Mouse (Mus musculus) mature B cell (primary cell): Measurements from ENCODE around the gene Tmed4.
"Not testable (repeated sequence)": the region's sequence is repeated elsewhere in the genome, so short reads cannot be mapped to it uniquely, and the experiment has no call there.

Experiments
- in situ Hi-C: fragments of 300-500 bp; cut with MboI; formaldehyde crosslinking; loops from 2 replicates; pipeline ENCODE4 v1.14.3; 2019

The Tmed4 gene

DNA sequence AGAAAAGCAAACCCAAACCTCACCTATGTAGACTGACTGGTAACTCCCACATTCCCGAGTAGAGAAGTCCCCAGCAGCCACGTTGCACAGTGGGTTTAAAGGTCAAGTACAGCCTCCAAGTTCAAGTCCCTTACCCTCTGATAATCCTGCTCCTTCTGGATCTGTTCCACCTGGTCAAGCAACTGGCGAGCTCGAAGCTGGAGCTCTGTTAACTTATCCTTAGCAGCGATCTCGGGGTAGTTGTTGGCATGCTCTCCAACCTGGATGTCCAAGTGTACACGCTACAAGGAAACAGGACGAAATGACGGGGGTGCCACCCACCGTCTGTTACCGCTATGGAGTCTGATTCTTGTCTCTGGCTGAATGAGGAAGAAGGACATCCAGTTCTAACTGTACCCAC is 1.1 kb downstream of the Tmed4 start:
- in situ Hi-C loops = no loop called here

GRCm38 (mm10) chr11:6267320-6268254 is 7.1 kb downstream of the Tmed4 start, which contains the start of gene Ddx56:
Gene Ddx56, minus strand, starts transcription at chr11:6267772.
- in situ Hi-C loops = no loop called here

DNA sequence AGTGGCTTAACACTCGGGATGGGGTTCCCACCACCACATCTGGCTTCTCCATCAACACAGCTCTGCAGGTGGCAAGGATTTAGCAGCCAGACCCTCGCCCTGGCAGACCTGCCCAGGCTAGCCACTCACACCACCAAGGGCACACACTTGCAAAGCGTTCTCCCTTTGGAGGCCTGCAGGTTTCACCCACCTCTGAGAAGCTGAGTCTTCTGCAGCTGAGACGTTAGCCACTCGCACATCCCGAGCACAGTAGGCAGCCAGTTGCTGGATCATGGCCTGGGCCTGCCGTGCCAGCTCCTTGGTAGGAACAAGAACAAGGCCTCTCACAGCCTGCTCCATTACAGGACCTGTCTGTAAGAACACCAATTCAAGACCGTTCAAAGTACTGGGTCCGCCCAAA is 8.0 kb downstream of the Tmed4 start:
- in situ Hi-C loops = no loop called here

GRCm38 (mm10) chr11:6261434-6262082 is 13.1 kb downstream of the Tmed4 start:
- in situ Hi-C loops = no loop called here

DNA sequence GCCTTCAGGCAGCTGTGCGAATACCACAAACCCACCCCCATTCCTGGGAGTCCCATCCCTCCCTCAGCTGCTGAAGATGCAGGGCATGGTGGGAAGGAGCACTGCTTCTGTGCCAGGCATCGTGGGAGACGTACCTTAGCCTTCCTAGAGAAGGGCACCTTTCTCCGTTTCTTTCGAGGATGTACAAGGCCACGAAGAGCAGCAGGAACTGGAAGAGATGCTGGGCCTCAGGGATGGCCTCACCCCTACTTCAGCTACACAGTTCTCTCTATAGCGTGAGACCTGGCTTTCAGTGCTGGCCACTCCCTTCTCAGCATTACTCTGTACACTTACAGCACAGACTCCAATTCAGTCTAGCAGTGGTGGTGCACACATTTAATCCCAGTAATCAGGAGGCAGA is 15.3 kb downstream of the Tmed4 start:
- in situ Hi-C loops = no loop called here

GRCm38 (mm10) chr11:6256490-6257072 is 18.1 kb downstream of the Tmed4 start:
- in situ Hi-C loops = no loop called here

DNA sequence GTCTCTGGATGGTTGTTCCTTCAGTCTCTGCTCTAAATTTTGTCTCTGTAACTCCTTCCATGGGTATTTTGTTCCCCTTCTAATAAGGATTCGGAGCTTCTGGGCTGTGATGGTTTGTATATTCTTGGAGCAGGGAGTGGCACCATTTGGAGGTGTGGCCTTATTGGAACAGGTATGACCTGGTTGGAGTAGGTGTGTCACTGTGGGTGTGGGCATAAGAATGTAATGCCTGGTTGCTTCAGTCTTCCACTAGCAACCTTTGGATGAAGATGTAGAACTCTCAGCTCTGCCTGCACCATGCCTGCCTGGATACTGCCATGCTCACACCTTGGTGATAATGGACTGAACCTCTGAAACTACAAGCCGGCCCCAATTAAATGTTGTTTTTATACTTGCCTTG is 20.1 kb downstream of the Tmed4 start:
- in situ Hi-C loops = not testable (repeated sequence)

DNA sequence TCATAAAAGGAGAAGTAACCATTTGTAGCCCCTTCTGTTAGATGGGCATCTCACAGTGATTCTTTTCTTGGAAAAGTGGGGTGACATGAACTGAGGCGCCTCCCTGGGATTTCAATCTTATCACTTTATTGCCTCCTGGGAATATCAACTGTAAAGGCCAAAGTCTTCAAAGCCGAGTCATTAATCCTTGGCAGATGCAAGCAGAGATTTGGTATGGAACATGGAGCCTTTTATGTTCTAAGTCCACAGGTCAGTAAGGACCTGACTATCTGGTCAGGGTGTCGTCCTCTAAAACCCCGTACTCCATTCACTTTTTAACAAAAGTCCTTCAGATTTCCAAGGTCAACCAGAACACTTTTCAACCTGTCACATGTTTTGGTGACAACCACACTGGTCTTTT is 21.8 kb downstream of the Tmed4 start:
- in situ Hi-C loops = no loop called here

DNA sequence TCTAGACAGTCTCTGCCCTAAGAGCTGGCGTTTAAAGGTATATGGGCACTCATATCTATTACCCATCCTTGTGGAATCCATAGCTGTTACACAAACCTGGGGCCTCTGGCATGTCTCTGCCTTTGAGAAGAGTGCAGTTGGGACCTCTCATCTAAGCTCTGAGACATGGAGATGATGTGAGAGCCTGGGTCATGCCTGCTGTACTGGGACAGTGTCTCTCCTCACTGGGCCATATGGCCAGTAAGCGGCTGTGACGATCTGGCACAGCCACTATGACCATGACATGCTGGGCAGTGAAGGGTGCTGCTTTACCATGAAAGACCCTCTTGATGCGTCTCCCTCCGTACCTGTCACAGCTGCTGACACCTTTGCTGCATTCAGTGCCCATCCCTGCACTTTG is 22.4 kb downstream of the Tmed4 start:
- in situ Hi-C loops = no loop called here

- in situ Hi-C loops = no loop called here
Observed at GRCm38 (mm10) chr11:6244707-6245106, 30.0 kb downstream of the Tmed4 start.

- in situ Hi-C loops = no loop called here
Observed at GRCm38 (mm10) chr11:6233025-6233424, 41.6 kb downstream of the Tmed4 start.

DNA sequence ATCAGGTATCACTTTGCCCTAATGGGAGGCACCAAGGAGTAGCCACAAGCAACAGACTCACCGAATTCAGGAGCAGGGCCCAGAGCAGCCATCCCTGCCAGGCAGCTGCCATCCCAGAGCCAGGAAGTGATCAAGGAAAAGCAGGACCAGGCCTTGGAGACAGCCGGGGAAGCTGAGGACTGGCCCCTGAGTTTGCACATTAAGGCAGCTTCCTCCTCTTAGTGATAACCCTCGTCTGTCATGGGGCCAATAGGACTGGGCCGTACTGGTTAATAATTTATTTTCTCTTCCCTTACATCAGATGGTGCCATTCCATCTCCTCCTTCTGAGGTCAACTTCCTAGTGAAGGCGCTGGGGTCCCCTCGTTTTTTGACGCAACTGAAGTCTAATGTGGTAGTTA is 44.7 kb downstream of the Tmed4 start, which contains the start of gene Npc1l1:
TSS of gene Npc1l1 (minus strand) at position 132 of the 400 bp plus-strand sequence.
- in situ Hi-C loops = no loop called here

DNA sequence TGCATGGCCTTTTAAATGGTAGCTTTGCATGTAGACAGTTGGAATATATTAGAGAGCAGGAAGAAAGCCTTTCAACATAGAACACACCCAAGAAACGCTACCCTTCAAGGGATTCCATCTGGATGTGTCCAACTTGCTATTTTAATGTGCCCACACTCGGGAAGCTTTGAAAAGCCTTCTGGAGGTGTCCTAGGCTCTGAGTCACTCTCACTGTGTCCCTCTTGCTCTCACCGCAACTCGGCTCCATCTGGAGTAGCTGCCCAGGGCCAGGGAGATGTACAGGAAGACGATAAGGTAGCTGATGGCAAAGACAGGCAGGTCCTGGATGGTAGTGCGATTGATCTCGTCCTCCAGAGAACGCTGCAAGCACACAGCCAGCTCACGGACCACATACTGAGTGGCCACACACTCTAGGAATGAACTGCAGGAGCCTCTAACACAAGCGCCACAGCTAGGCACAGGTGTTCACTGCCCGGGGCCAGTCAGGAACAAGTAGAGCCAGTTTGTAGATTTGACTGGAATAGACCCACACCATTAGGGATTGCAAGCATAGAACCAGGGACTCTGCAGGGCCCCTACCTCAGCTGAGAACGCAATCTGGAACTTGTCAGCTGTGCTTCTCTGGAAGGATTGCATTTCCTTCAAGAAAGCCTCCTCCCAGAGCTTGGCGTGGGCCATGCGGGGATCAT is 50.0 kb downstream of the Tmed4 start:
- in situ Hi-C loops = no loop called here

- in situ Hi-C loops = no loop called here
Observed at GRCm38 (mm10) chr11:6222187-6222586, 52.5 kb downstream of the Tmed4 start.
